Mouse (Mus musculus) forebrain, postnatal 0 days (tissue): ENCODE results near the gene Syt8. TPM values are rescaled to one million over a fixed set of nuclear protein-coding genes. Genes with fewer than 3 reads are reported as not detected.

Experiments used
- ATAC-seq: fragments of 200-750 bp; cut with Nextera tagmentation; 2 replicates; pipeline ENCODE4 v1.8.0; 2017; ENCODE audit warnings: mild to moderate bottlenecking, moderate library complexity
- DNase-seq: peaks from one replicate; pipeline ENCODE4 v3.0.0-alpha.2; 2015
- H3K27ac ChIP-seq: fragments of 300-500 bp; sonication (generic); 2 replicates; pipeline ENCODE4 v1.5.1; 2014; ENCODE audit warnings: low read depth, mild to moderate bottlenecking, antibody characterized with exemption, low read length, moderate library complexity, mixed read lengths
- H3K27me3 ChIP-seq: fragments of 300-500 bp; sonication (generic); 2 replicates; pipeline ENCODE4 v1.6.1; 2014; ENCODE audit warnings: mild to moderate bottlenecking, low read length, mixed read lengths; ENCODE audit not compliant: insufficient read depth
- H3K36me3 ChIP-seq: fragments of 300-500 bp; sonication (generic); 2 replicates; pipeline ENCODE4 v1.6.1; 2014; ENCODE audit warnings: mild to moderate bottlenecking, moderate library complexity; ENCODE audit not compliant: insufficient read depth
- H3K4me1 ChIP-seq: fragments of 300-500 bp; sonication (generic); 2 replicates; pipeline ENCODE4 v1.6.1; 2014; ENCODE audit warnings: antibody characterized with exemption; ENCODE audit not compliant: insufficient read depth
- H3K4me2 ChIP-seq: fragments of 300-500 bp; sonication (generic); 2 replicates; pipeline ENCODE4 v1.6.1; 2014; ENCODE audit warnings: low read depth, mild to moderate bottlenecking, moderate library complexity
- H3K4me3 ChIP-seq: fragments of 300-500 bp; sonication (generic); 2 replicates; pipeline ENCODE4 v1.5.1; 2014; ENCODE audit warnings: low read depth, low read length, mixed read lengths
- H3K9ac ChIP-seq: fragments of 300-500 bp; sonication (generic); 2 replicates; pipeline ENCODE4 v1.6.1; 2014; ENCODE audit warnings: mild to moderate bottlenecking
- H3K9me3 ChIP-seq: fragments of 300-500 bp; sonication (generic); 2 replicates; pipeline ENCODE4 v1.6.1; 2016; ENCODE audit warnings: low read length
- CTCF ChIP-seq: sonication (generic); IDR thresholded peaks from 2 replicates; pipeline ENCODE4 v1.5.1; 2016; ENCODE audit warnings: antibody characterized with exemption, control low read depth, low read depth
- WGBS: fragments of 180-500 bp; shearing (Covaris S2); extraction: QIAGEN DNeasy Blood & Tissue Kit; methylation state at CpG from one replicate; pipeline ENCODE4 v1.1.7; 2014; 5-methylcytosine and 5-hydroxymethylcytosine counted together
- polyA plus RNA-seq: library from polyadenylated mRNA; unstranded; fragments of >200 nt; fragmentation: Nextera tagmentation; extraction: Ambion mirVana; gene quantifications from 2 replicates; pipeline ENCODE4 v1.2.1, GENCODE M21; 2015
- total RNA-seq: library from RNA; depleted of rRNA; stranded (reverse); fragments of >200 nt; gene quantifications from 2 replicates; pipeline ENCODE4 v1.2.3, GENCODE M21; 2014

The Syt8 gene
- total and polyA plus RNA-seq, 2 experiments from 2014 or later, result not detected

DNA sequence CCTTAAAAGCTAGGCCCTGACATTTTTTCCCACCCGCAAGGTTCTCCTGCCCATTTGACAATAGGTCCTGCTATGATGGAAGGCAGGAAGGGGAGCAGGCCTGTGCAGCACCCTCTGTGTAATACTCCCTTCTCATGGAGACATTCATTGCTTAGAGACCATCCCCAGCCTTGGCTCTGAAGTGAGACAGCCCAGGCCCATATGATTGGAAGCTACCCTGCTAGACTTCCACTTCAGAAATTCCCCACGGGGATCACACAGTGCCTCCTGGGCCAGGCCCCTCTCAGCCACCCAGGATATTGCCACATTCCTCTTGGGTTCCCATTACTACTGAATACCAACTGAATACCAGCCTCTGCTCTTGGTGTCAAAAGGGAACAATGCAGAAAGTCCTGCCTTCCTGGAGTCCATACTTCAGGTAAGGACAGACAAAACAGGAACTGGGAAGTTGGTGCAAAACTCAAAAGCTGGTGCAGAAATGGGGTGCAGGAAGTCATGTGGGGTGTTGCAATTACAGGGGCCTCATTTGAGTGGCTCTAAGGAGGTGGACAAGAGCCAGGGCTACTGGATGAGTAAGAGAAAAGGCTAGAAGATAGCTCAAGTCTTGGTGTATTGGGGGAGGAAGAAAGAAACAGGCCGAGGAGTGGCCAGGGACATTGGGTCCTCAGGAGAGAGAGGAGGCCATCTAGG, 44.5 kb upstream of the Syt8 start:
- Histone ChIP-seq H3K4me2 (no peak overlapping the region), H3K36me3 (peaks cover 1% of the 10 kb centered on the region; the same call in 1 of the 2 replicates), H3K27me3 (no peaks in the 10 kb centered on the region), H3K4me3 (no peak overlapping the region), H3K4me1 (peaks cover 13% of the 10 kb centered on the region), H3K9me3 (no peaks in the 10 kb centered on the region), H3K27ac (no peak overlapping the region), H3K9ac (no peak overlapping the region)
- DNase-seq (no peak), ATAC-seq (no peak)
- TF ChIP-seq CTCF, result no peak
- WGBS, result 90% methylated on average over 3 of the region's 3 CpGs

DNA sequence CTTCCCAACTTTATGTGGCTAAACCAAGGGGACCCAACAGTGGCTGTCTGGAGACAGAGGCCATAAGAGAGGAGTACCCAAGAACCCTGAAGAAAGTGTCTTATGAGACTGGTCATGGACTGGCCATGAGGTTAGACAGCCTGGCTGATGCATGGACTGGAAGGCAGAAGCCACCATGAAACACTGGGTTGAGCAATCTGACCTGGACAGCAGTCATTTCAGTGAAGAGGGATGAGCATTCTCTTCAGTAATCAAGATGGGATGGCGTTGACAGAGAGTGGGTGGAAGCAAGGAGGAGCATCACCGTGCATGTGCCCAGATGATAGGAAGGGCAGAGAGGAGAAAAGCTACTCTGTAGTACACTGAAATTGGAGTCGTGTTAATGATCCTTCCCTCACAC, 43.5 kb upstream of the Syt8 start:
- no peak for ATAC-seq
- WGBS, result 82% methylated on average over 3 of the region's 3 CpGs
- H3K9me3 ChIP-seq, result no peaks in the 10 kb centered on the region
- H3K9ac ChIP-seq, result no peak overlapping the region
- no peak for TF ChIP-seq CTCF
- DNase-seq, result no peak
- peaks cover 10% of the 10 kb centered on the region for H3K4me1 ChIP-seq
- H3K4me3 ChIP-seq, result no peak overlapping the region
- no peaks in the 10 kb centered on the region for H3K27me3 ChIP-seq
- no peak overlapping the region for H3K4me2 ChIP-seq
- no peaks in the 10 kb centered on the region for H3K36me3 ChIP-seq
- H3K27ac ChIP-seq, result no peak overlapping the region

DNA sequence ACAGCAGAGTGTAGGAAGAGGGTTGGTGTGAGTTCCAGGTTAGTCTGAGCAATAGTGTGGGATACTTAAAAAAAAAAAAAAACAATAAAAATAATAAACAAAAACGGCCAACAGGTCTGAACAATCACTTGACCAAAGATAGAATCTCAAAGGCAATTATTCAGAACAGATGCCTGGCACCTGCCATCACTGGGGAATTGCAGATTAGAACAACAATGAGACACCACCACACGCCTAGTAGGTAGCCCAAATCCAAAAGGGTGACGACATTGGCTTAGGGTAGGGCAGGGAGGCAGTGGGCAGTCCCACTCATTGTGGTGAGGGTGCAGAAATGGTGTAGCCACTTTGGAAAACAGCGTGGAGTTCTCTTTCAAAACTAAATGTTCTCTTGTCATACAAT, 43.0 kb upstream of the Syt8 start:
- no peak for ATAC-seq
- Histone ChIP-seq H3K4me3 (no peak overlapping the region), H3K27ac (no peak overlapping the region), H3K4me1 (peaks cover 5% of the 10 kb centered on the region), H3K9me3 (no peaks in the 10 kb centered on the region), H3K36me3 (no peaks in the 10 kb centered on the region), H3K9ac (no peak overlapping the region), H3K4me2 (no peak overlapping the region), H3K27me3 (no peaks in the 10 kb centered on the region)
- WGBS, result 59% methylated on average over 4 of the region's 4 CpGs
- DNase-seq, result no peak
- no peak for TF ChIP-seq CTCF

GRCm38 (mm10) chr7:142393191-142393590, 41.5 kb upstream of the Syt8 start:
- Histone ChIP-seq H3K36me3 (no peaks in the 10 kb centered on the region), H3K4me1 (no peaks in the 10 kb centered on the region), H3K9ac (no peak overlapping the region), H3K9me3 (no peaks in the 10 kb centered on the region), H3K4me2 (no peak overlapping the region), H3K27me3 (no peaks in the 10 kb centered on the region), H3K27ac (no peak overlapping the region), H3K4me3 (no peak overlapping the region)
- no peak for ATAC-seq
- no peak for DNase-seq
- no peak for TF ChIP-seq CTCF
- WGBS, result 20% methylated on average over 4 of the region's 4 CpGs

- H3K27ac ChIP-seq, result no peak overlapping the region
- no peak for TF ChIP-seq CTCF
- no peak for ATAC-seq
Observed at GRCm38 (mm10) chr7:142394261-142395190, 40.1 kb upstream of the Syt8 start.

GRCm38 (mm10) chr7:142395472-142395871, 39.2 kb upstream of the Syt8 start:
- no peak for TF ChIP-seq CTCF
- H3K4me1 ChIP-seq, result no peaks in the 10 kb centered on the region
- H3K27ac ChIP-seq, result no peak overlapping the region
- no peak overlapping the region for H3K4me3 ChIP-seq
- no peaks in the 10 kb centered on the region for H3K36me3 ChIP-seq
- ATAC-seq (no peak), DNase-seq (no peak)
- no peak overlapping the region for H3K9ac ChIP-seq
- no peaks in the 10 kb centered on the region for H3K27me3 ChIP-seq
- H3K9me3 ChIP-seq, result no peaks in the 10 kb centered on the region
- no peak overlapping the region for H3K4me2 ChIP-seq
- 89% methylated on average over 4 of the region's 4 CpGs for WGBS

More at GRCm38 (mm10) chr7:142394261-142395190, 40.1 kb upstream of the Syt8 start:
- Histone ChIP-seq H3K9ac (no peak overlapping the region), H3K36me3 (no peaks in the 10 kb centered on the region), H3K9me3 (no peaks in the 10 kb centered on the region), H3K4me3 (no peak overlapping the region), H3K4me1 (no peaks in the 10 kb centered on the region), H3K4me2 (no peak overlapping the region), H3K27me3 (no peaks in the 10 kb centered on the region)
- no peak for DNase-seq
- WGBS, result 74% methylated on average over 6 of the region's 6 CpGs

DNA sequence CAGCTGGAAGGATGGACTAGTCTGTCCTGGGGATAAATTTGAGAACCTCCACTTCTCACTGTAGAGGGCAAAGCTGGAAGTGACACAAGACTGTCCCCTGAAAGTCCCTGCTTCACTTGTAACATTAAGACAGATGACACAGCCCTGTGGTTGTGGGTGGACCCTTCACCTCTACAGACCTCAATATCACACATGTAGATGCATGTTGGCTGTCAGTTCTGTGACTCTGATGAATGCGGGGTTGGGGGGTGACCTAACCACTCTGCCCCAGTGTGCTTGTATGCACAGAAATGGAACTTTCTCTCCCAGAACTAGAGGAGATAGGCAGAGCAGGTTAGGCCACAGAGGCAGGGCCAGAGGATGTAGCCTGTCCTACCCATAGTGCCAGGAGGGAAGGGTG, 38.0 kb upstream of the Syt8 start:
- no peaks in the 10 kb centered on the region for H3K36me3 ChIP-seq
- ATAC-seq (no peak), DNase-seq (no peak)
- no peak overlapping the region for H3K9ac ChIP-seq
- H3K4me3 ChIP-seq, result no peak overlapping the region
- WGBS, result 96% methylated on average over 1 of the region's 1 CpGs
- H3K4me2 ChIP-seq, result no peak overlapping the region
- H3K27me3 ChIP-seq, result no peaks in the 10 kb centered on the region
- H3K4me1 ChIP-seq, result no peaks in the 10 kb centered on the region
- H3K9me3 ChIP-seq, result no peaks in the 10 kb centered on the region
- TF ChIP-seq CTCF, result no peak
- H3K27ac ChIP-seq, result no peak overlapping the region
